Mouse (Mus musculus) megakaryocyte, embryonic 14.5 days (primary cell): ENCODE data around the gene Ppp1r18. TPM values are rescaled to one million over a fixed set of nuclear protein-coding genes. Genes with fewer than 3 reads are reported as not detected.

ENCODE experiments used
- H3K27me3 ChIP-seq: replicated peaks from 2 replicates; pipeline ENCODE3; 2012; ENCODE audit warnings: inconsistent platforms
- H3K36me3 ChIP-seq: replicated peaks from 2 replicates; pipeline ENCODE3; 2012; ENCODE audit warnings: low read length, inconsistent platforms, mixed read lengths
- H3K4me1 ChIP-seq: 2 replicates; pipeline ENCODE4 v1.6.1; 2012; ENCODE audit warnings: inconsistent platforms
- H3K4me3 ChIP-seq: replicated peaks from 2 replicates; pipeline ENCODE3; 2012; ENCODE audit warnings: moderate library complexity, mild to moderate bottlenecking, inconsistent platforms
- H3K9me3 ChIP-seq: 2 replicates; pipeline ENCODE4 v1.6.1; 2012; ENCODE audit warnings: inconsistent platforms
- FLI1 ChIP-seq: IDR thresholded peaks from 2 replicates; pipeline ENCODE4 v1.6.1; 2012; ENCODE audit warnings: low read length, inconsistent platforms, mixed read lengths
- GATA1 ChIP-seq: IDR thresholded peaks from 3 replicates; pipeline ENCODE4 v1.6.1; 2012; ENCODE audit warnings: mixed read lengths, low read length, inconsistent platforms, borderline replicate concordance
- polyA plus RNA-seq: library from polyadenylated mRNA; stranded (reverse); fragments of >175 nt; gene quantifications from 2 replicates; pipeline ENCODE4 v1.2.3, GENCODE M21; 2012; ENCODE audit warnings: low replicate concordance; ENCODE audit not compliant: insufficient read depth

Ppp1r18 gene
- polyA plus RNA-seq, 1 experiment, result 153 TPM

DNA sequence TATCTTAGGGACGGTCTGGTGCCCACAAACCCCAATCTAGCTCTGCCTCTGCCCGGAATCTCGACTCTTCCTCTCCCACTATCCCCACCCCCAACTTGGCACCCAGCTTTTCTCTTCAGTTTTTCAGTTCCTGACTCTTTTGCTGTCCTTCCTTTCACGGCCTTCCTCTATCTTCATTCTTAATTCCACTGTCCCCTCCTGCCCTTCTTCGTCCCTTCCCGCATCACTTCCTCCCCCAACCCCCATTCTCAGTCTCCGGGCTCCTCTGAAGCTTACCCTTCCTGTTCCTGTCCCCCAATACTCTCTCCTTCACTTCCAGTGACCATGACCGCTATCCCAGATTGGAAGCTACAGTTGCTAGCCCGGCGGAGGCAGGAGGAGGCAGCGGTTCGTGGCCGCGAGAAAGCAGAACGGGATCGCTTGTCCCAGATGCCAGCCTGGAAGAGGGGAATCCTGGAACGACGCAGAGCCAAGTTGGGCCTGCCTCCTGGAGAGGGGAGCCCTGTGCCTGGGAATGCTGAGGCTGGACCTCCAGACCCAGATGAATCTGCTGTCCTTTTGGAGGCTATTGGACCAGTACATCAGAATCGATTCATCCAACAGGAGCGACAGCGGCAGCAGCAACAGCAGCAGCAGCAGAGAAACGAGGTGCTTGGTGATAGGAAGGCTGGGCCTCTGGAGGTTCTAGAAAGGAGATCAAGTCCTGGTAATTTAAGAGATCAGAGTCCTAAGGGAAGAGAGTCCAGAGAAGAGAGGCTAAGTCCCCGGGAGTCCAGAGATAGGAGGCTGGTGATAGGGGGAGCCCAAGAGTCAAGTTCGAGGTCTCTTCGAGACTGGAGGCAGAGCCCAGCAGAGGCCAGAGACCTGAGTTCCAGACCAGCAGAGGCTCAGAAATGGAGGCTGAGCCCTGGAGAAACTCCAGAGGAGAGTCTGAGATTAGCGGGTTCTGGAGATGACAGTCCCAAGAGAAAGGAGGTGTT lies 1.8 kb downstream of the Ppp1r18 start:
- Histone ChIP-seq H3K9me3 (no peaks in the 10 kb centered on the region), H3K27me3 (peaks cover 19% of the 10 kb centered on the region), H3K36me3 (peaks cover 10% of the 10 kb centered on the region), H3K4me1 (peaks cover 86% of the 10 kb centered on the region), H3K4me3 (peak overlapping the region; percentile 97)
- TF ChIP-seq FLI1, result no peak
- TF ChIP-seq GATA1, result no peak

DNA sequence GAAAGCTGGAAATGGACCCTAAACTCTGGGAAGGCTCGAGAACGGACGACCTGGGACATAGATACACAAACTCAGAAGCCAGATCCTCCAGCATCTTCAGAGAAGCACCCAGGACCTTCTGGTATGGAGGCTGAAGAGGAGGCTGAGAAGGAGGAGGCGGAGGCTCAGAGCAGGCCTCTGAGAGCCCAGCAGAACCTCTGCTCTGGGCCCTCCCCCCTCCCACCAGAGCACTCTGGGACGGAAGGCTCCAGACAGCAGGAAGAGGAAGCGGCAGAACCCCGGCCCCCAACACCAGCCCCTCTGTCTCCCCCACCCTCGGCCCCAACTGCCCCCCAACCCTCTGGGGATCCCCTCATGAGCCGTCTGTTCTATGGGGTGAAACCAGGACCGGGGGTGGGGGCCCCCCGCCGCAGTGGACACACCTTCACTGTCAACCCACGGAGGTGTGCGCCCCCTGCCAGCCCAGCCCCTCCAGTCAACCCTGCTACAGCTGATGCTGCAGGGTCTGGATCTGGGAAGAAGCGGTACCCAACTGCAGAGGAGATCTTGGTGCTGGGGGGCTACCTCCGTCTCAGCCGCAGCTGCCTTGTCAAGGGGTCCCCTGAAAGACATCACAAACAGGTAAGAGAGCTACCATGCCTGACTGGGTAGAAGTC lies 2.9 kb downstream of the Ppp1r18 start:
- H3K27me3 ChIP-seq, result peaks cover 14% of the 10 kb centered on the region
- H3K9me3 ChIP-seq, result no peaks in the 10 kb centered on the region
- H3K36me3 ChIP-seq, result peaks cover 20% of the 10 kb centered on the region
- TF ChIP-seq GATA1 (no peak), FLI1 (no peak)
- H3K4me1 ChIP-seq, result peaks cover 91% of the 10 kb centered on the region
- peak overlapping the region; percentile 97 for H3K4me3 ChIP-seq

DNA sequence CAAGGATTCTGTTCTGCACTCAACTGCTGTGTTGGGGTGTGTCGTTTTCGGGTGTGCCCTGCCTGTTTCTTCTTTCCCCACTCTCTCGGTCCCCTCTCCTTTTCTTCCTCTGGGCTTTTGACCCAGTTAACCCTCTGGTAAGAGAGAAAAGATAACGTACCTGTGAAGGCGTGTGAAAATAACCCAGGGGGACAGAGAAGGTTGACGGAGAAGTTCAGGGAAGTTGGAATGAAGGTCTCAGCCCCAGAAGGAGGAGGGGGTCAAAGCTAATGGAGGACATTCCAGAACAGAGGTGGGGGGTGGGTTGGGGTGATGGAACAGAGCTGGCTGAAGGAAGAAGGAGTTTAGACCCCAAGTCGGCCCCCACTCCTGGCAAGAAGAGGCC lies 3.6 kb downstream of the Ppp1r18 start:
- Histone ChIP-seq H3K4me3 (peak overlapping the region; percentile 97), H3K9me3 (no peaks in the 10 kb centered on the region), H3K36me3 (peaks cover 27% of the 10 kb centered on the region), H3K27me3 (peaks cover 7% of the 10 kb centered on the region), H3K4me1 (peaks cover 93% of the 10 kb centered on the region)
- TF ChIP-seq GATA1 (no peak), FLI1 (no peak)

DNA sequence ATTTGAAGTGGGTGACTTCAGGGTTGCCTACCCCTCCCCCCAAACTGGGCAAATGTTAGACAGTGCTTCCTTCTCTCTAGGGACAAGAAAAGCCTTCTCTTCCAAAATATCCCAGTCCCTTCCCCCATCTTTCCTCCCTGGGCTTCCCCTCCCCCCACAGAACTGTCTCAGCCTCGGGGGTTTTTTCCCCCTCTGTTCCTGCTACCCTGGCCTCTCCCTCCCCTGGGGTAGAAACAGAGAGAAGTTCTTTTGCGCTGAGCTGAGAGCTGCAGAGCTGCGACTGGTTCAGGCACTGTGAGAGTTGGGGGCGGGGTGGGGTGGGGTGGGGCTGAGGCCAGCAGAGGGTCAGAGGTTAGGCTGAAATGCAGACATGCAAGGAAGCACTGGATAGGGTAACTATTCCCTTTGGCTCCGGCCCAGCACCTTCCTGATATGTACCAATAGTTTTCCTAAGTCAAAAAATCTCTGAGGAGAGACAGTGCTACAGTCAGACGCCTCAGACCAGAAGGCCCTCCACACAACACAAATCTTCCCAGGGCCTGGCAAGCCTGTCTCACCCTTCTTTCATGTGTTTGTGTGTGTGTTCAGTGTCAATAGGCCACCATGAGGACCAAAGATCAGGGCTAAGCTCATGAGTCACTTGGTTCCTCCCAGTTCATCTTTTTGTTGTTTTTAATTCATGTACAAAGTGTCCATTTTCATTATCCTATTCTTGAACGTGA lies 4.1 kb downstream of the Ppp1r18 start:
- Histone ChIP-seq H3K4me1 (peaks cover 93% of the 10 kb centered on the region), H3K4me3 (peak overlapping the region; percentile 97), H3K36me3 (peaks cover 32% of the 10 kb centered on the region), H3K9me3 (no peaks in the 10 kb centered on the region), H3K27me3 (peaks cover 2% of the 10 kb centered on the region)
- TF ChIP-seq FLI1, result no peak
- no peak for TF ChIP-seq GATA1

DNA sequence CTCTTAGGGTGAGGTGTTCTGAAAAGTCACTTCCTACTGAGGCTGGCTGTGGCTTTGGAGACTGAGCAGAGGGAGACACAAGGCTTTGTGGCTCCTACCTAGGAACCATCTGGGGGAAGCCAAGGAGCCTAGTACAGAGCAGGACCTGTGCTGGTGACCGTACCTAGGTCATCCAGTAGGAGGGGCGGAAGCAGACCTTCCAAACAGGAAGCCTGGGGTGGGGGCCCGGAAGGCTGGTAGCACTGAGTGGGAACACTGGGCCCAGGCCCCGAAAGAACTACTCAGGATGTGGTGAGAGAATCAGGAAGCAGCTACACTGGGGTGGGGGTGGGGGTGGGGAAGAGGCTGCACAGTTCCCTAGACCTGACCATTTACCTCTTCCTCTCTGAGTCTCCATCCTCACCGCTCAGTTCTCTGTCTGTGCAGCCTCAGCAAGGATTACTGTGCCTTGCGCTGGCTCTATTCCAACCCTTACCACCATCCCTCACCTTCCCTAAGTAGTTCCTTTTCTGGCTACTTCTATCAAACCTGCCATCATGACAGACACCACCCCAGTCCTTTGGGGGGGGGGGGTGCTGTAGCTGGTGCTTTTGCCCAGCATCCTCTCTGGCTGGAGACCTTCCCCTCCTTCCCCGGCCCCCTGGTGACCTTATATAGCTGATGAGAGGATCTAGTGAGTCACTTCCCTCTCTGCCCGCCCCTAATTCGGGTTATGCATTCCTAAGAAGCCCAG lies 4.9 kb downstream of the Ppp1r18 start:
- Histone ChIP-seq H3K4me3 (peak overlapping the region; percentile 97), H3K4me1 (peaks cover 90% of the 10 kb centered on the region), H3K9me3 (no peaks in the 10 kb centered on the region), H3K36me3 (peaks cover 40% of the 10 kb centered on the region), H3K27me3 (no peaks in the 10 kb centered on the region)
- TF ChIP-seq FLI1, result peak; percentile 80; the same call in 1 of the 2 replicates
- TF ChIP-seq GATA1, result no peak

DNA sequence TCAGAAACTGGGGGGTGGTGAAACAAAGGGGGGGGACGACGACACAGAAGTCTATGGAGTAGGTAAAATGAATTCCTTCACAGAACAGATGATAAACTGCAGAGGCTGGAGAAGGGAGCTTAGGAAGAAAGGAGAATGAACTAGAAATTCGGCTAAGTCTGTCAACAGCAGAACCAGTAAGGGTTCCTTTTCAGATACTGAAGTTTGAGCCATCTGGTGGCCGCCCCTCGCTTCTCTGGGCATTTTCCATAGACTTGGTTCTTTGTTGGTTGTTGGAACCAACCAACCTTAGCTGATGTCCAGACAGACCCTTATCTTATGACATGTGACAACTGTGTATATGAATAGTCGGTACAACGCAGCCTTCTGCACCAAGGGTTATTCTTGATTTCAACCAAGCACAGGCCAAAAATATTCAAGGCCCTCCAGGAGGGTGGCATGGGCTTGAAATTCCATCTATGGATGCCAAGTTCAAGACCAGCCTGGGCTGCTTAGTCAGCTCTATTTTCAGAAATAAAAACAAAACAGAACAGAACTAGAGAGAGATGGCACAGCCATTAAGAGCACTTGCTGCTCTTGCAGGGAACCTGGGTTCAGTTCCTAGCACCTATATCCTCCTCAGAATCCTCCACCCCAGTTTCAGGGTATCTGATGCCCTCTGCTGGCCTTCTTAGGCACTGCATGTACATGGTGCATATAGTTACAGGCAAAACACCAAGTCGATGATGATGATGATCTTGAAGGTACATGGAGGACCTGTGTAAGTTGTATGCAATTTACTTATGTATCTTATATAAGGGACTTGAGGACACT lies 5.7 kb downstream of the Ppp1r18 start:
- Histone ChIP-seq H3K27me3 (no peaks in the 10 kb centered on the region), H3K4me3 (peak overlapping the region; percentile 97), H3K9me3 (no peaks in the 10 kb centered on the region), H3K36me3 (peaks cover 46% of the 10 kb centered on the region), H3K4me1 (peaks cover 82% of the 10 kb centered on the region)
- TF ChIP-seq FLI1, result no peak
- no peak for TF ChIP-seq GATA1

DNA sequence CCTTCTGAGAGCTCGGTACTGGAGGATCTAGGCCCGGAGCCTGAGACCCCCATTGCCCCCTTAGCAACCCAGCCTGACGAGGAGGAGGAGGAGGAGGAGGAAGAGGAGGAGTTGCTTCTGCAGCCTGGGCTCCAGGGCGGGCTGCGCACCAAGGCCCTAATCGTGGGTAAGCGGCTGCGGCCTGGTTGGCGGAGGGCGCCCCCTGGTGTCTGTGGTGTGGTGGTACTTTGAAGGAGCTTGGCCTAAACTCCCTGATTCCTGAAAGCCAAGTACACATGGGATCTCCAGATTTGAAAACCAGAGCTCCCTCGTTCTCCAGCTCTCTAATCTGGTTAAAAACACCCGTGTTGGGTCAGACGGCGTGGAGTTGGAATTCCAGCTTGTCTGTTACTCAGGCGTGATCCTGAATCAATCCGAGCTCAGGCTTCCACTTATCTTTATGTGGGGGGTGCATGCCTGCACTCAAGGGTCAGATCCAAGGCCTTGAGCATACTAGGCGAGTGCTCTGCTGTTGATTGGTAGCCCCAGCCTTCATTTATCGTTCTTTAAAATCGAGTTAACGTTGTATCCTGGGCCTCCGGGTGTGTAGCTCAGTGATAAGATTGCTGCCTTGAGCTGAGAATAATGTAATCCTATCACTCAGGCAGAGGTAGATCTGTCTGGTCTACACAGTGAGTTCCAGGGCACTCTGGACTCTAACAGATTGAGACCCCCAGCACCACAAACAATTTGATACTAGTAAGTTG lies 8.6 kb downstream of the Ppp1r18 start:
- TF ChIP-seq FLI1 (no peak), GATA1 (no peak)

DNA sequence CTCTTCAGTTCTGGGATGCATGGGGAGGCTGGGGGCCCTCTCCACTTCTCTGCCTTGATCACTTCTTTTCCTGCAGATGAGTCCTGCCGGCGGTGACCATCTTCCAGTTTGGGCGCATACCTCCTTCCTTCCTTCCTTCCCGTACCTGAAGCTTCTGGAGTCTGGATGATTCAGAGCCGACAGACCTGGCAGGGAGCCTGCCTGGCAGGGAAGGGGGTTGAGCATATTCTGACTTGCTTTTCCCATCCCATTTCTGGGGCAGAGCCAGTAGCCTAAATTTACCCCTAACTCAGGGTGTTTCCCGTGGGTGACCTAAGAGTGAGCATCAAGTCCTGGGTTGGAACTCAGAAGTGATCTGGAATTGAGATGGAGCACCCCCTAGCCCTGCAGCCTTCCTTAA lies 9.3 kb downstream of the Ppp1r18 start:
- no peak overlapping the region for H3K4me3 ChIP-seq
- H3K27me3 ChIP-seq, result no peaks in the 10 kb centered on the region
- H3K4me1 ChIP-seq, result peaks cover 53% of the 10 kb centered on the region
- TF ChIP-seq GATA1 (no peak), FLI1 (no peak)
- H3K36me3 ChIP-seq, result peaks cover 56% of the 10 kb centered on the region
- no peaks in the 10 kb centered on the region for H3K9me3 ChIP-seq

More for the DNA sequence above, 8.6 kb downstream of the Ppp1r18 start:
- Histone ChIP-seq H3K27me3 (no peaks in the 10 kb centered on the region), H3K9me3 (no peaks in the 10 kb centered on the region), H3K4me1 (peaks cover 58% of the 10 kb centered on the region), H3K4me3 (peak overlapping the region; percentile 86), H3K36me3 (peaks cover 56% of the 10 kb centered on the region)
